Mouse (Mus musculus) CH12.LX (cell line): Measurements from ENCODE around the gene Fcrlb.

Experiments
- CTCF ChIP-seq, 2 experiments: IDR thresholded peaks in 1 of 2; conservative IDR thresholded peaks in 1 of 2; 2 replicates each; pipeline ENCODE4 v1.5.1; 2011 to 2012; ENCODE audit warnings: low read depth in 2 of 2, low read length in 2 of 2, improper control_type of control experiment in 1 of 2, inconsistent platforms in 1 of 2, mild to moderate bottlenecking in 1 of 2, moderate library complexity in 1 of 2
- MEF2A ChIP-seq: IDR thresholded peaks from 2 replicates; pipeline ENCODE4 v1.6.1; 2014; ENCODE audit warnings: low read depth, mild to moderate bottlenecking, inconsistent platforms, low read length, improper control_type of control experiment, borderline replicate concordance
- POLR2A ChIP-seq: IDR thresholded peaks from 2 replicates; pipeline ENCODE4 v1.6.1; 2011; ENCODE audit warnings: low read depth, mild to moderate bottlenecking, improper control_type of control experiment, low read length
- SMC3 ChIP-seq: IDR thresholded peaks from 2 replicates; pipeline ENCODE4 v1.6.1; 2011; ENCODE audit warnings: low read depth, low read length, improper control_type of control experiment
- USF2 ChIP-seq: conservative IDR thresholded peaks from 2 replicates; pipeline ENCODE4 v1.6.1; 2011; ENCODE audit warnings: low read depth, low read length, improper control_type of control experiment
- ZC3H11A ChIP-seq: IDR thresholded peaks from 2 replicates; pipeline ENCODE4 v1.6.1; 2012; ENCODE audit warnings: low read depth, mild to moderate bottlenecking, inconsistent platforms, low read length, improper control_type of control experiment
- ZMIZ1 ChIP-seq: IDR thresholded peaks from 2 replicates; pipeline ENCODE4 v1.6.1; 2012; ENCODE audit warnings: low read depth, mild to moderate bottlenecking, inconsistent platforms, low read length, improper control_type of control experiment

GRCm38 (mm10) chr1:170926941-170927340 lies 14.2 kb upstream of the Fcrlb start:
- TF ChIP-seq CTCF (conservative IDR thresholded peaks at IDR 0.05 in 1 of 2, IDR thresholded peaks at IDR 0.05 in 1 of 2; ENCODE audit: low read depth in 2 of 2, low read length in 2 of 2) (no peak), SMC3 (no peak), ZMIZ1 (no peak), POLR2A (peak; percentile 11; the same call in 1 of the 2 replicates), MEF2A (no peak), USF2 (no peak), ZC3H11A (no peak)
